Comparison of ENCODE assay signal across 11 mouse cellular contexts in the genomic region with DNA sequence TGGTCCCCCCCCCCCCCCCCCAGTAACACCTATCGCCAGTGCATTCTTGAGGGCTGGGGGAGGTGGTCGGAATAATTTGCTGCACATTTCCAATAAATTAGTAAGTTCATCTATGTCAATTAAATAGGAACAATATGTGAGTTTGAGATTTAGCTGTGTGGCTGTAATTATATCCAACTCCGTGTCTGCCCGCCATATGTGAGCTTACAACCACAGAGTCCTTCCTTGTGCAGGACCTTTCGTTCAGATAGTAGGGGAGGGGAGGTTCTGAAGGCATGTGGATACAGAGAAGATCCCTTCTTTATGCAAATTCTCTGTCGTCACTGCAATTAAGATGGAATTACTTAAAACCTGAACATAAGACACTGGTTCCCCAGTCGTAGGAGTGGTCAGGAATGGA. TPM values are rescaled to one million over a fixed set of nuclear protein-coding genes. Genes with fewer than 3 reads are reported as not detected.
DNase-seq lines count a peak whose midpoint lies in the region; ATAC-seq lines count a peak whose summit lies in the region.
"Had no signal": no experiment of that assay in that cellular context is flagged by ENCODE, and none has a peak within 500 bp of the region (broad histone marks: within the 10 kb centered on the region; RNA-seq: fewer than 3 reads in every experiment).

No protein-coding gene starts in this region.

- no peak overlapping the region for H3K27ac ChIP-seq in heart, embryonic 14.5 days (replicated peaks in 1 of 2; ENCODE audit: control insufficient read depth in 1 of 2, insufficient read depth in 1 of 2, low read depth in 2 of 2, low read length in 2 of 2)
- H3K27ac ChIP-seq in embryonic facial prominence, embryonic 12.5 days = 0 out of 2 replicates have a peak overlapping the region, but pooled peaks have one; percentile 30
- H3K27ac ChIP-seq in hindbrain, embryonic 15.5 days (replicated peaks) = no peak overlapping the region
- no peak overlapping the region for H3K27ac ChIP-seq in midbrain, embryonic 14.5 days (replicated peaks; ENCODE audit: low read depth, low read length)

- H3K4me3 ChIP-seq in heart, embryonic 14.5 days (ENCODE audit: control insufficient read depth in 1 of 2, insufficient read depth in 1 of 2, low read depth in 1 of 2, low read length in 2 of 2) = peak overlapping the region in 1 of 2 experiments; percentile 65; a peak in 3 of 4 replicates
- peak overlapping the region; percentile 85 for H3K4me3 ChIP-seq in embryonic facial prominence, embryonic 12.5 days
- H3K4me3 ChIP-seq in hindbrain, embryonic 15.5 days = peak overlapping the region; percentile 79
- H3K4me3 ChIP-seq in midbrain, embryonic 14.5 days (replicated peaks; ENCODE audit: low read depth, low read length) = peak overlapping the region; percentile 77

- no peaks in the 10 kb centered on the region for H3K9me3 ChIP-seq in heart, embryonic 14.5 days (ENCODE audit: control insufficient read depth, low read length)
- no peaks in the 10 kb centered on the region for H3K9me3 ChIP-seq in embryonic facial prominence, embryonic 12.5 days
- no peaks in the 10 kb centered on the region for H3K9me3 ChIP-seq in hindbrain, embryonic 15.5 days
- H3K9me3 ChIP-seq in midbrain, embryonic 14.5 days (ENCODE audit: control insufficient read depth, low read length) = no peaks in the 10 kb centered on the region

- no peak for ATAC-seq in heart, embryonic 14.5 days (ENCODE audit: insufficient number of reproducible peaks, insufficient read depth, low FRiP score, low read depth)
- ATAC-seq in embryonic facial prominence, embryonic 12.5 days (ENCODE audit: insufficient number of reproducible peaks, insufficient read depth, low FRiP score, low TSS enrichment) = no peak
- ATAC-seq in hindbrain, embryonic 15.5 days (ENCODE audit: low FRiP score, low read depth) = no peak
- no peak for ATAC-seq in midbrain, embryonic 14.5 days (ENCODE audit: low FRiP score, low TSS enrichment)
- no peak for ATAC-seq in cerebellum, adult (ENCODE audit: insufficient number of reproducible peaks, low FRiP score, low TSS enrichment)

- WGBS in heart, embryonic 14.5 days = 67% methylated on average over 7 of the region's 7 CpGs
- WGBS in embryonic facial prominence, embryonic 12.5 days = 18% methylated on average over 7 of the region's 7 CpGs
- 43% methylated on average over 7 of the region's 7 CpGs for WGBS in hindbrain, embryonic 15.5 days
- WGBS in midbrain, embryonic 14.5 days = 49% methylated on average over 7 of the region's 7 CpGs

- no peak for DNase-seq in heart, postnatal 25 days (ENCODE audit: low spot score)
- no peak for DNase-seq in midbrain, embryonic 14.5 days
- no peak for DNase-seq in left cerebral cortex, postnatal 25 days (ENCODE audit: low spot score in 2 of 2)
- DNase-seq in layer of hippocampus, adult 8-10 months (ENCODE audit: low spot score in 2 of 2) = no peak
- DNase-seq: adrenal gland, adult 2 months; right cerebral cortex, postnatal 4 days had no signal

- H3K27me3 ChIP-seq in heart, embryonic 14.5 days (ENCODE audit: control insufficient read depth, insufficient read depth, low read length) = no peaks in the 10 kb centered on the region
- no peaks in the 10 kb centered on the region for H3K27me3 ChIP-seq in embryonic facial prominence, embryonic 12.5 days
- H3K27me3 ChIP-seq in hindbrain, embryonic 15.5 days = no peaks in the 10 kb centered on the region
- no peaks in the 10 kb centered on the region for H3K27me3 ChIP-seq in midbrain, embryonic 14.5 days (ENCODE audit: control insufficient read depth, insufficient read depth, low read length)

- H3K4me1 ChIP-seq in heart, embryonic 14.5 days (ENCODE audit: control insufficient read depth in 2 of 2, insufficient read depth in 2 of 2, low read length in 2 of 2) = peaks cover 22 to 64% of the 10 kb centered on the region in 2 experiments
- peaks cover 62% of the 10 kb centered on the region for H3K4me1 ChIP-seq in embryonic facial prominence, embryonic 12.5 days
- peaks cover 62% of the 10 kb centered on the region for H3K4me1 ChIP-seq in hindbrain, embryonic 15.5 days (replicated peaks)
- peaks cover 35% of the 10 kb centered on the region for H3K4me1 ChIP-seq in midbrain, embryonic 14.5 days (ENCODE audit: control insufficient read depth, insufficient read depth, low read length)

- H3K9ac ChIP-seq in heart, embryonic 14.5 days (ENCODE audit: low read length) = peak overlapping the region; percentile 82; the same call in 1 of the 2 replicates
- no peak overlapping the region for H3K9ac ChIP-seq in embryonic facial prominence, embryonic 12.5 days
- H3K9ac ChIP-seq in hindbrain, embryonic 15.5 days = no peak overlapping the region
- 0 out of 2 replicates have a peak overlapping the region, but pooled peaks have one; percentile 85 for H3K9ac ChIP-seq in midbrain, embryonic 14.5 days (replicated peaks; ENCODE audit: low read length)

- H3K4me2 ChIP-seq in heart, embryonic 14.5 days (ENCODE audit: low read length) = peak overlapping the region; percentile 82
- H3K4me2 ChIP-seq in embryonic facial prominence, embryonic 12.5 days (replicated peaks) = peak overlapping the region; percentile 70
- H3K4me2 ChIP-seq in hindbrain, embryonic 15.5 days = peak overlapping the region; percentile 90
- peak overlapping the region; percentile 94 for H3K4me2 ChIP-seq in midbrain, embryonic 14.5 days (ENCODE audit: low read length)

- no peaks in the 10 kb centered on the region for H3K36me3 ChIP-seq in heart, embryonic 14.5 days (ENCODE audit: control insufficient read depth, insufficient read depth, low read length)
- no peaks in the 10 kb centered on the region for H3K36me3 ChIP-seq in embryonic facial prominence, embryonic 12.5 days
- no peaks in the 10 kb centered on the region for H3K36me3 ChIP-seq in hindbrain, embryonic 15.5 days
- no peaks in the 10 kb centered on the region for H3K36me3 ChIP-seq in midbrain, embryonic 14.5 days (ENCODE audit: control insufficient read depth, insufficient read depth, low read length)

- intact Hi-C loops in heart, postnatal 25 days (cut with DNase I) = no loop called here
- intact Hi-C loops in left cerebral cortex, postnatal 25 days (cut with DNase I) = loop anchor here (10.0 kb wide), 1 partner anchor 170 kb away; a partner anchor contains a TSS

RNA-seq across cellular contexts. Expression of a gene that starts 2.1 kb away (rescaled TPM):
- 83.8 and 85.3 TPM in 2 replicates for polyA plus RNA-seq in heart, embryonic 14.5 days (2014; fragmentation: Nextera tagmentation; extraction: Ambion mirVana)
- total RNA-seq in heart, postnatal 25 days (2021) = 10 to 100 TPM; 35.0 to 35.2 TPM
- polyA plus RNA-seq in embryonic facial prominence, embryonic 12.5 days (2016; fragmentation: Nextera tagmentation; extraction: Ambion mirVana) = 248 and 263 TPM in 2 replicates
- 148 and 151 TPM in 2 replicates for polyA plus RNA-seq in hindbrain, embryonic 15.5 days (2015; fragmentation: Nextera tagmentation; extraction: Ambion mirVana)
- polyA plus RNA-seq in midbrain, embryonic 14.5 days (2014; fragmentation: Nextera tagmentation; extraction: Ambion mirVana) = 103 and 171 TPM in 2 replicates
- 100 to 1,000 TPM; 195 to 212 TPM for total RNA-seq in left cerebral cortex, postnatal 25 days (2021)
- total RNA-seq in layer of hippocampus, adult 8-10 months (2022) = 100 to 1,000 TPM; 105 to 119 (median 113) TPM

RNA-seq across cellular contexts. Expression of a gene that starts 50.5 kb away (rescaled TPM):
- polyA plus RNA-seq in heart, embryonic 14.5 days (2014; fragmentation: Nextera tagmentation; extraction: Ambion mirVana) = 0.11 TPM in 1 of 2 replicates, not detected in the other
- total RNA-seq in heart, postnatal 25 days (2021) = not detected
- polyA plus RNA-seq in embryonic facial prominence, embryonic 12.5 days (2016; fragmentation: Nextera tagmentation; extraction: Ambion mirVana) = 0.47 and 0.59 TPM in 2 replicates
- polyA plus RNA-seq in hindbrain, embryonic 15.5 days (2015; fragmentation: Nextera tagmentation; extraction: Ambion mirVana) = 0.07 TPM in 1 of 2 replicates, not detected in the other
- polyA plus RNA-seq in midbrain, embryonic 14.5 days (2014; fragmentation: Nextera tagmentation; extraction: Ambion mirVana) = 0.09 TPM in 1 of 2 replicates, not detected in the other
- 10 to 100 TPM; 13.1 to 18.7 TPM for total RNA-seq in left cerebral cortex, postnatal 25 days (2021)
- 1 to 10 TPM; 3.0 to 4.3 (median 3.7) TPM for total RNA-seq in layer of hippocampus, adult 8-10 months (2022)
- total RNA-seq: megakaryocyte-erythroid progenitor cell, adult 5-6 weeks had no signal
- polyA plus RNA-seq: adrenal gland, adult 2 months had no signal

Comparison
In these comparisons a context has a peak if more than half of its experiments do, and no peak if none do; other contexts are left out.
1. H3K9ac ChIP-seq: peak in heart, embryonic 14.5 days (single experiment) and midbrain, embryonic 14.5 days (single experiment); none in embryonic facial prominence, embryonic 12.5 days (single experiment) and hindbrain, embryonic 15.5 days (single experiment).
2. Peak in every context shown above with its lines, with median percentiles within 50 percentile points of each other: H3K4me2 ChIP-seq.